Mouse (Mus musculus) WW6 (cell line): ENCODE data around the gene Rab38.

ENCODE experiments used
- DNase-seq: peaks from one replicate; pipeline ENCODE4 v3.0.0-alpha.2; 2013; ENCODE audit warnings: low read depth, low spot score

Rab38 gene

DNA sequence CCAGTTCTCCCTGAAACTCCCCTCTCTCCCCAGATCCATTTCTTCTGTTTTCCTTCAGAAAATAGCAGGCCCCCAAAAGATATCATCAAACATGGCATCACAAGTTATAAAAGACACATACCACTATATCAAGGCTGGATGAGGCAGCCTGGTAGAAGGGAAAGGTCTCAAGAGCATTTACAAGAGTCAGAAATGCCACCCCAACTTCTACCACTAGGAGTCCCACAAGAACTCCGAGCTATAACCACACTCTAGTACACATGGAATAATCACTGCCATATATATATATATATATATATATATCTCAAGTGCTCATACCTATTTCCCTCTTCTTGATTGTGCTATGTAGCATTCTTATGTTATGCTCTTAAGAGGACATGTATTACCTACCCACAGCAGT lies 92.4 kb downstream of the Rab38 start:
- DNase-seq: no peak

DNA sequence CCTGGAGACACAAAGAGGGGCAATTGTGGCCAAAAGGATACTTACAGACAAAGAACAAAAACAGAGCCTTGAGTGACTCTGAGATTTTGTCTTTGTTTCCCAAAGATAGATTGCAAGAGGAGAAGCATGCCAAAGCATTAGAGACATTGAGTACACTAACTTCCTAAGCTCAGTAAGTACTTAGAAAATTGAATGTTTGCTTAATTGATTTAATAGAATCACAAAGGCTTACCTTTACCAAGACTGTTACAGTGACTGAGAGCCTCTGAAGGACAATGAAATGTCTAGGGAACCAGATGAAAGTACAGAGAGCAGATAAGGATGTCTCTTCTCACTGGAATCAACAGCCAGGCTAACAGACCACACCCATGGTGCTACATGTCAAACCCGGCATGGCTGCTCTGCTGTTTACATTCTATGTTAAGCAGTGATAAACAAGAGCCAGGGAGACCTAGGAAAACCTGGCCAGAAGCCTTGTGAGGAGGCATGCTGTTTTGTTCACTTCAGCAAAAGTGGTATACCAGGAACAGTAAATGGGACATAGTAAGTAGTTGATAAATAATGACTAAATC lies 97.1 kb downstream of the Rab38 start:
- no peak for DNase-seq

- DNase-seq: no peak
Measured at GRCm38 (mm10) chr7:88536127-88536531, 106.1 kb downstream of the Rab38 start.

DNA sequence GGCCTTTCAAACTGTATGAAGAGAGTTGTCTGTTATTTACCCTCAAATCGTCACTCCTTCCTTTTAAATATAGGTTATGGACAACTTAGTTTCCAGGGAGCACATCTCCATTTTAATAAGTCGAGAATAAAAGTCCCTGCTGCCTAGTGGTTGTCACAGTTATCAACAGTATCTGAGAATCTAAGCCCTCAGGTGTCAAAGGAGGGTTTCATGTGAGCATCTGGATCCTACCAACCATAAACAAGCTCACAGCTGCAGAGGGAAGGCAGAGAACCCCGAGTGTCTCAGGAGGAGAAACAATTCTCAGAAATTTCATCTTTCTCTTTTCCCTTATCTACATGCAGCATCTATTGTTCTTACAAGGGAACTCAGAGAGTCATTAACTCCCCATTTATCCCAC lies 106.7 kb downstream of the Rab38 start:
- DNase-seq: no peak
